Mouse (Mus musculus): Measurements from ENCODE around the gene Slc29a4. TPM values are rescaled to one million over a fixed set of nuclear protein-coding genes. Genes with fewer than 3 reads are reported as not detected.

Slc29a4 gene
- total RNA-seq, 2 experiments from 2014 or later = 84.1 to 93.2 TPM

Other genes with a start within 250 kb of the Slc29a4 start
- gene Ap5z1, start 228.6 kb upstream of the Slc29a4 start, total RNA-seq (2021) = 10 to 100 TPM; 19.7 to 20.8 TPM
- gene Papolb, start 162.4 kb upstream of the Slc29a4 start, total RNA-seq (2021) = under 1 TPM; 0.67 to 0.85 TPM
- 10 to 100 TPM; 13.9 to 15.7 TPM for gene Radil, start 141.4 kb upstream of the Slc29a4 start, total RNA-seq (2021)
- 100 to 1,000 TPM; 164 to 175 TPM for gene Mmd2, start 83.7 kb upstream of the Slc29a4 start, total RNA-seq (2021)
- gene Wipi2, start 64.8 kb upstream of the Slc29a4 start, total RNA-seq (2021) = 10 to 100 TPM; 71.1 to 74.5 TPM
- 100 to 1,000 TPM; 197 to 220 TPM for gene Tnrc18, start 125.2 kb downstream of the Slc29a4 start, total RNA-seq (2021)
- 10 to 100 TPM; 38.5 to 40.1 TPM for gene Fbxl18, start 202.9 kb downstream of the Slc29a4 start, total RNA-seq (2021)
- gene Actb, start 214.2 kb downstream of the Slc29a4 start, total RNA-seq (2021) = 1,000 to 10,000 TPM; 4,137 to 4,167 TPM

All from layer of hippocampus, postnatal 10 days (tissue).